Mouse (Mus musculus): ENCODE data around the gene Enpp1.

- TF ChIP-seq POLR2A (IDR thresholded peaks at IDR 0.05; ENCODE audit: borderline replicate concordance, control insufficient read depth, low read depth, low read length) (no peak), CTCF (IDR thresholded peaks at IDR 0.05; ENCODE audit: control insufficient read depth, insufficient read depth, low read length) (no peak)
Measured at GRCm38 (mm10) chr10:24712367-24712761, 405 bp upstream of the Enpp1 start.
